In the genomic region with DNA sequence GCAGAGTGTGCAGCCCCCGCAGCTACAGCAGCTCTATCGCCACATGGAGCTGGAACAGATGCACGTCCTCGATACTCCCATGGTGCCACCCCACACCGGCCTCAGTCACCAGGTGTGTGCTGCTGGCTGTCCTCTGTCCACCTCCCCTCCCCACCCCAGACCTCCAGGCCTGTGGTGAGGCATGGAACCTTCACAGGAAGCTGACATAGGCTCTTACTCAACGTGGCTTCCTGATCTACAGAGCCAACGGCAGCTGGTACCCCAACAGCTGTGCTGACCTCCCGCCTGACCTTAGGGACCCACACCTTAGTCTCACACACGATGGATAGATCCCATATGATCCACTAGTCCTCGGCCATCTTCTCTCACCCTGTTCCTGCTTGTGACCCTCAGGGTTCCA, we compare ENCODE assay signal across 27 mouse cellular contexts. TPM values are rescaled to one million over a fixed set of nuclear protein-coding genes. Genes with fewer than 3 reads are reported as not detected.
A peak's percentile ranks its signal among the peaks of the same experiment; 100 is the strongest.
DNase-seq lines count a peak whose midpoint lies in the region; ATAC-seq and TF ChIP-seq lines count a peak whose summit lies in the region.
"Had no signal": no experiment of that assay in that cellular context is flagged by ENCODE, and none has a peak within 500 bp of the region (broad histone marks: within the 10 kb centered on the region; RNA-seq: fewer than 3 reads in every experiment).

No protein-coding gene starts in this region.

- WGBS in heart, postnatal 0 days: 59% methylated on average over 10 of the region's 10 CpGs
- WGBS in heart, adult 2 months: 60% methylated on average over 10 of the region's 10 CpGs
- 80% methylated on average over 10 of the region's 10 CpGs for WGBS in neural tube, embryonic 13.5 days
- WGBS in neural tube, embryonic 15.5 days: 75% methylated on average over 10 of the region's 10 CpGs

- no peak for TF ChIP-seq POLR2A in heart, adult 2 months (IDR thresholded peaks at IDR 0.05; ENCODE audit: insufficient read depth, low read depth, low read length)

- no peak overlapping the region for H3K4me2 ChIP-seq in heart, postnatal 0 days (ENCODE audit: low read depth, low read length)
- no peak overlapping the region for H3K4me2 ChIP-seq in neural tube, embryonic 13.5 days
- no peak overlapping the region for H3K4me2 ChIP-seq in neural tube, embryonic 15.5 days
- H3K4me2 ChIP-seq: kidney, embryonic 15.5 days; midbrain, embryonic 11.5 days had no signal

- no peak for DNase-seq in heart, postnatal 0 days (ENCODE audit: low spot score)
- no peak for DNase-seq in heart, adult 2 months
- DNase-seq in spleen, postnatal 36 days (ENCODE audit: low spot score in 2 of 2): no peak
- DNase-seq in frontal cortex, postnatal 36 days (ENCODE audit: low spot score in 2 of 2): no peak
- DNase-seq: adrenal gland, postnatal 25 days; cerebellum, adult 11 months; cerebellum, postnatal 10 days; gastrocnemius, postnatal 36 days; kidney, postnatal 4 days; layer of hippocampus, adult 9-11 months; retina, postnatal 1 day; thymus, postnatal 14 days had no signal

- no peak for TF ChIP-seq EP300 in heart, postnatal 0 days (IDR thresholded peaks at IDR 0.05; ENCODE audit: low read depth)
- TF ChIP-seq EP300 in heart, adult 2 months (IDR thresholded peaks at IDR 0.05; ENCODE audit: insufficient read depth, low read depth, low read length): no peak

- no peaks in the 10 kb centered on the region for H3K9me3 ChIP-seq in heart, postnatal 0 days (replicated peaks; ENCODE audit: control insufficient read depth, low read length)
- no peaks in the 10 kb centered on the region for H3K9me3 ChIP-seq in neural tube, embryonic 13.5 days
- no peaks in the 10 kb centered on the region for H3K9me3 ChIP-seq in neural tube, embryonic 15.5 days (replicated peaks)
- H3K9me3 ChIP-seq: forebrain, embryonic 10.5 days; heart, embryonic 12.5 days; kidney, embryonic 15.5 days had no signal

- no peak overlapping the region for H3K4me3 ChIP-seq in heart, postnatal 0 days (ENCODE audit: low read depth, low read length)
- H3K4me3 ChIP-seq in heart, adult 2 months: no peak overlapping the region
- no peak overlapping the region for H3K4me3 ChIP-seq in neural tube, embryonic 13.5 days
- no peak overlapping the region for H3K4me3 ChIP-seq in neural tube, embryonic 15.5 days (replicated peaks)
- H3K4me3 ChIP-seq: forebrain, embryonic 10.5 days; heart, embryonic 12.5 days; kidney, embryonic 15.5 days; left cerebral cortex, adult 2 months had no signal

- H3K36me3 ChIP-seq in heart, postnatal 0 days (replicated peaks; ENCODE audit: control insufficient read depth, insufficient read depth, low read length): no peaks in the 10 kb centered on the region
- no peaks in the 10 kb centered on the region for H3K36me3 ChIP-seq in heart, adult 2 months (ENCODE audit: control insufficient read depth, insufficient read depth, low read length)
- H3K36me3 ChIP-seq in neural tube, embryonic 13.5 days: no peaks in the 10 kb centered on the region
- H3K36me3 ChIP-seq in neural tube, embryonic 15.5 days: no peaks in the 10 kb centered on the region
- H3K36me3 ChIP-seq: forebrain, embryonic 10.5 days; heart, embryonic 12.5 days; kidney, embryonic 15.5 days had no signal

- no peak for TF ChIP-seq CTCF in heart, postnatal 0 days (IDR thresholded peaks at IDR 0.05; ENCODE audit: low read depth)
- TF ChIP-seq CTCF in heart, adult 2 months (IDR thresholded peaks at IDR 0.05): no peak

- ATAC-seq in heart, postnatal 0 days (ENCODE audit: insufficient read depth, low read depth): no peak
- ATAC-seq in neural tube, embryonic 13.5 days (ENCODE audit: low read depth): 0 out of 2 replicates have a peak, but pooled peaks have one; percentile 12
- ATAC-seq in neural tube, embryonic 15.5 days (ENCODE audit: low FRiP score): no peak
- ATAC-seq in hematopoietic stem cell, adult 5-6 weeks (replicated peaks in 1 of 2; ENCODE audit: insufficient read depth in 1 of 2, low FRiP score in 2 of 2, low TSS enrichment in 1 of 2, low read depth in 1 of 2, poor library complexity in 2 of 2, severe bottlenecking in 2 of 2): peak; percentile 35 to 50; a peak in 1 of 4 replicates
- ATAC-seq in neutrophil, adult 5-6 weeks (ENCODE audit: extremely low read depth, insufficient number of reproducible peaks, low FRiP score, poor library complexity, severe bottlenecking): peak; percentile 14; the same call in 1 of the 2 replicates
- ATAC-seq: forebrain, embryonic 16.5 days; hindbrain, postnatal 0 days; intestine, postnatal 0 days had no signal

- no peak overlapping the region for H3K9ac ChIP-seq in heart, postnatal 0 days (replicated peaks; ENCODE audit: low read depth, low read length)
- H3K9ac ChIP-seq in heart, adult 2 months (ENCODE audit: low read depth, low read length): no peak overlapping the region
- H3K9ac ChIP-seq in neural tube, embryonic 13.5 days: no peak overlapping the region
- no peak overlapping the region for H3K9ac ChIP-seq in neural tube, embryonic 15.5 days (replicated peaks)
- H3K9ac ChIP-seq: heart, embryonic 12.5 days; kidney, embryonic 15.5 days had no signal

- peaks cover 11% of the 10 kb centered on the region; the same call in 1 of the 2 replicates for H3K4me1 ChIP-seq in heart, postnatal 0 days (ENCODE audit: control insufficient read depth, insufficient read depth)
- H3K4me1 ChIP-seq in heart, adult 2 months (ENCODE audit: control insufficient read depth, insufficient read depth, low read length): no peaks in the 10 kb centered on the region; the same call in 1 of the 2 replicates
- peaks cover 8% of the 10 kb centered on the region for H3K4me1 ChIP-seq in neural tube, embryonic 13.5 days (replicated peaks)
- H3K4me1 ChIP-seq in neural tube, embryonic 15.5 days: peaks cover 3% of the 10 kb centered on the region; the same call in 1 of the 2 replicates

- intact Hi-C loops in heart, adult 2 months (cut with DNase I): no loop called here

- H3K27ac ChIP-seq in heart, postnatal 0 days (ENCODE audit: low read depth): peak overlapping the region; percentile 52; the same call in 1 of the 2 replicates
- H3K27ac ChIP-seq in heart, adult 2 months: no peak overlapping the region
- no peak overlapping the region for H3K27ac ChIP-seq in neural tube, embryonic 13.5 days (replicated peaks)
- no peak overlapping the region for H3K27ac ChIP-seq in neural tube, embryonic 15.5 days (replicated peaks)
- H3K27ac ChIP-seq: forebrain, embryonic 10.5 days; hindbrain, postnatal 0 days; kidney, embryonic 15.5 days; left cerebral cortex, adult 2 months had no signal

- H3K79me2 ChIP-seq in heart, adult 2 months (replicated peaks; ENCODE audit: control insufficient read depth, insufficient read depth, low read length): no peaks in the 10 kb centered on the region

- no peaks in the 10 kb centered on the region for H3K27me3 ChIP-seq in heart, postnatal 0 days (ENCODE audit: control insufficient read depth, insufficient read depth, low read length)
- no peaks in the 10 kb centered on the region for H3K27me3 ChIP-seq in heart, adult 2 months (ENCODE audit: control insufficient read depth, insufficient read depth, low read length)
- H3K27me3 ChIP-seq in neural tube, embryonic 13.5 days: peaks cover 6% of the 10 kb centered on the region; the same call in 1 of the 2 replicates
- peaks cover 8% of the 10 kb centered on the region for H3K27me3 ChIP-seq in neural tube, embryonic 15.5 days (replicated peaks)
- H3K27me3 ChIP-seq: heart, embryonic 12.5 days had no signal

RNA-seq across cellular contexts. Expression of a gene that starts 4.6 kb away (rescaled TPM):
- 2,256 and 2,313 TPM in 2 replicates for total RNA-seq in heart, postnatal 0 days (2014; rRNA removed; ENCODE audit: low replicate concordance)
- 1,065 and 1,207 TPM in 2 replicates for polyA plus RNA-seq in heart, postnatal 0 days (2015; fragmentation: Nextera tagmentation; extraction: Ambion mirVana)
- total RNA-seq in heart, adult 2 months (2021): 1,000 to 10,000 TPM; 1,229 to 1,417 TPM
- 1,378 and 1,771 TPM in 2 replicates for polyA plus RNA-seq in heart, adult 2 months (2012; rRNA removed)
- polyA plus RNA-seq in neural tube, embryonic 13.5 days (2015; fragmentation: Nextera tagmentation; extraction: Ambion mirVana): 0.22 and 0.56 TPM in 2 replicates
- 0.33 TPM in 1 of 2 replicates, not detected in the other for polyA plus RNA-seq in neural tube, embryonic 15.5 days (2015; fragmentation: Nextera tagmentation; extraction: Ambion mirVana)
- total RNA-seq in hematopoietic stem cell, adult 5-6 weeks (2017): 0.69 TPM in 1 of 2 replicates, not detected in the other
- total RNA-seq in neutrophil, adult 5-6 weeks (2017): 1.3 and 2.1 TPM in 2 replicates
- total RNA-seq: adrenal gland, postnatal 25 days; gastrocnemius, postnatal 36 days; midbrain, postnatal 0 days had no signal
- polyA plus RNA-seq: C2C12; forebrain, embryonic 10.5 days; forebrain, embryonic 16.5 days; hindbrain, embryonic 11.5 days; intestine, postnatal 0 days; midbrain, embryonic 11.5 days; midbrain, postnatal 0 days had no signal

RNA-seq across cellular contexts. Expression of a gene that starts 31.1 kb away (rescaled TPM):
- total RNA-seq in heart, postnatal 0 days (2014; rRNA removed; ENCODE audit: low replicate concordance): 2.5 and 21.3 TPM in 2 replicates
- polyA plus RNA-seq in heart, postnatal 0 days (2015; fragmentation: Nextera tagmentation; extraction: Ambion mirVana): 3.1 and 3.2 TPM in 2 replicates
- 1 to 10 TPM; 3.7 to 6.2 TPM for total RNA-seq in heart, adult 2 months (2021)
- 10.2 and 17.2 TPM in 2 replicates for polyA plus RNA-seq in heart, adult 2 months (2012; rRNA removed)
- 5.2 and 6.0 TPM in 2 replicates for polyA plus RNA-seq in neural tube, embryonic 13.5 days (2015; fragmentation: Nextera tagmentation; extraction: Ambion mirVana)
- 3.6 and 6.7 TPM in 2 replicates for polyA plus RNA-seq in neural tube, embryonic 15.5 days (2015; fragmentation: Nextera tagmentation; extraction: Ambion mirVana)
- total RNA-seq in hematopoietic stem cell, adult 5-6 weeks (2017): 58.4 and 63.2 TPM in 2 replicates
- total RNA-seq in neutrophil, adult 5-6 weeks (2017): 388 and 389 TPM in 2 replicates
- polyA plus RNA-seq: C2C12 had no signal

RNA-seq across cellular contexts. Expression of a gene that starts 43.1 kb away (rescaled TPM):
- 67.0 and 105 TPM in 2 replicates for total RNA-seq in heart, postnatal 0 days (2014; rRNA removed; ENCODE audit: low replicate concordance)
- 37.9 and 40.8 TPM in 2 replicates for polyA plus RNA-seq in heart, postnatal 0 days (2015; fragmentation: Nextera tagmentation; extraction: Ambion mirVana)
- total RNA-seq in heart, adult 2 months (2021): 10 to 100 TPM; 21.1 to 22.3 TPM
- polyA plus RNA-seq in heart, adult 2 months (2012; rRNA removed): 57.3 and 58.6 TPM in 2 replicates
- polyA plus RNA-seq in neural tube, embryonic 13.5 days (2015; fragmentation: Nextera tagmentation; extraction: Ambion mirVana): 31.1 and 31.5 TPM in 2 replicates
- polyA plus RNA-seq in neural tube, embryonic 15.5 days (2015; fragmentation: Nextera tagmentation; extraction: Ambion mirVana): 35.5 and 43.2 TPM in 2 replicates
- 12.1 and 16.8 TPM in 2 replicates for total RNA-seq in hematopoietic stem cell, adult 5-6 weeks (2017)
- 17.0 and 20.4 TPM in 2 replicates for total RNA-seq in neutrophil, adult 5-6 weeks (2017)

RNA-seq across cellular contexts. Expression of a gene that starts 59.5 kb away (rescaled TPM):
- 172 and 264 TPM in 2 replicates for total RNA-seq in heart, postnatal 0 days (2014; rRNA removed; ENCODE audit: low replicate concordance)
- 296 and 300 TPM in 2 replicates for polyA plus RNA-seq in heart, postnatal 0 days (2015; fragmentation: Nextera tagmentation; extraction: Ambion mirVana)
- total RNA-seq in heart, adult 2 months (2021): 100 to 1,000 TPM; 216 to 252 TPM
- polyA plus RNA-seq in heart, adult 2 months (2012; rRNA removed): 112 and 141 TPM in 2 replicates
- 235 and 246 TPM in 2 replicates for polyA plus RNA-seq in neural tube, embryonic 13.5 days (2015; fragmentation: Nextera tagmentation; extraction: Ambion mirVana)
- polyA plus RNA-seq in neural tube, embryonic 15.5 days (2015; fragmentation: Nextera tagmentation; extraction: Ambion mirVana): 234 and 240 TPM in 2 replicates
- 238 and 247 TPM in 2 replicates for total RNA-seq in hematopoietic stem cell, adult 5-6 weeks (2017)
- total RNA-seq in neutrophil, adult 5-6 weeks (2017): 132 and 144 TPM in 2 replicates

Comparison
In these comparisons a context has a peak if more than half of its experiments do, and no peak if none do; other contexts are left out.
1. ATAC-seq: peak in neural tube, embryonic 13.5 days (single experiment), hematopoietic stem cell, adult 5-6 weeks (2 of 2) and neutrophil, adult 5-6 weeks (single experiment); none in heart, postnatal 0 days (single experiment) and neural tube, embryonic 15.5 days (single experiment).
2. RNA of a gene that starts 4.6 kb away (total RNA-seq): 2,256 to 2,313 TPM in heart, postnatal 0 days and 1,229 to 1,417 TPM in heart, adult 2 months; 1.3 to 2.1 TPM in neutrophil, adult 5-6 weeks and 0.69 TPM in hematopoietic stem cell, adult 5-6 weeks; every median in the first group is over 100 times any median in the second.